Mouse (Mus musculus): ENCODE measurements around the gene Ip6k2. TPM values are rescaled to one million over a fixed set of nuclear protein-coding genes. Genes with fewer than 3 reads are reported as not detected.
A peak's percentile ranks its signal among the peaks of the same experiment; 100 is the strongest.

Gene Ip6k2
- polyA plus RNA-seq, 1 experiment from 2014 or later: 320 TPM

- no peak overlapping the region for H3K4me2 ChIP-seq (ENCODE audit: low read depth, low read length)
- H3K4me1 ChIP-seq (ENCODE audit: control insufficient read depth, insufficient read depth, low read length): no peaks in the 10 kb centered on the region
- H3K9ac ChIP-seq (replicated peaks; ENCODE audit: low read depth, low read length): no peak overlapping the region
- H3K27me3 ChIP-seq (ENCODE audit: control insufficient read depth, insufficient read depth, low read length): no peaks in the 10 kb centered on the region
- no peak for ATAC-seq (ENCODE audit: low read depth)
- no peaks in the 10 kb centered on the region for H3K9me3 ChIP-seq (ENCODE audit: control insufficient read depth, low read length)
- H3K36me3 ChIP-seq (ENCODE audit: control insufficient read depth, insufficient read depth, low read length): no peaks in the 10 kb centered on the region
- 91% methylated on average over 4 of the region's 4 CpGs for WGBS
- no peak overlapping the region for H3K27ac ChIP-seq (ENCODE audit: low read depth, low read length)
- H3K4me3 ChIP-seq (ENCODE audit: low read depth, low read length): no peak overlapping the region
These were observed 7.0 kb upstream of the Ip6k2 start for GRCm38 (mm10) chr9:108776614-108777013.

GRCm38 (mm10) chr9:108777276-108777675 is 6.3 kb upstream of the Ip6k2 start:
- Histone ChIP-seq H3K9me3 (ENCODE audit: control insufficient read depth, low read length) (no peaks in the 10 kb centered on the region), H3K27ac (ENCODE audit: low read depth, low read length) (no peak overlapping the region), H3K27me3 (ENCODE audit: control insufficient read depth, insufficient read depth, low read length) (no peaks in the 10 kb centered on the region), H3K4me3 (ENCODE audit: low read depth, low read length) (no peak overlapping the region), H3K4me2 (ENCODE audit: low read depth, low read length) (no peak overlapping the region), H3K9ac (replicated peaks; ENCODE audit: low read depth, low read length) (no peak overlapping the region), H3K4me1 (ENCODE audit: control insufficient read depth, insufficient read depth, low read length) (no peaks in the 10 kb centered on the region), H3K36me3 (ENCODE audit: control insufficient read depth, insufficient read depth, low read length) (no peaks in the 10 kb centered on the region)
- WGBS: 83% methylated on average over 4 of the region's 4 CpGs
- ATAC-seq (ENCODE audit: low read depth): no peak

- no peak for ATAC-seq (ENCODE audit: low read depth)
- Histone ChIP-seq H3K4me1 (ENCODE audit: control insufficient read depth, insufficient read depth, low read length) (peaks cover 9% of the 10 kb centered on the region), H3K4me3 (ENCODE audit: low read depth, low read length) (no peak overlapping the region), H3K36me3 (ENCODE audit: control insufficient read depth, insufficient read depth, low read length) (no peaks in the 10 kb centered on the region), H3K9ac (replicated peaks; ENCODE audit: low read depth, low read length) (no peak overlapping the region), H3K27ac (ENCODE audit: low read depth, low read length) (no peak overlapping the region), H3K9me3 (ENCODE audit: control insufficient read depth, low read length) (no peaks in the 10 kb centered on the region), H3K4me2 (ENCODE audit: low read depth, low read length) (no peak overlapping the region), H3K27me3 (ENCODE audit: control insufficient read depth, insufficient read depth, low read length) (no peaks in the 10 kb centered on the region)
- WGBS: 65% methylated on average over 5 of the region's 5 CpGs
These were observed 2.6 kb upstream of the Ip6k2 start for GRCm38 (mm10) chr9:108780959-108781358.

- H3K4me3 ChIP-seq (ENCODE audit: low read depth, low read length): no peak overlapping the region
- H3K27me3 ChIP-seq (ENCODE audit: control insufficient read depth, insufficient read depth, low read length): no peaks in the 10 kb centered on the region
- no peaks in the 10 kb centered on the region for H3K9me3 ChIP-seq (ENCODE audit: control insufficient read depth, low read length)
- 0 out of 2 replicates have a peak, but pooled peaks cover 2% of the 10 kb centered on the region for H3K36me3 ChIP-seq (ENCODE audit: control insufficient read depth, insufficient read depth, low read length)
- peaks cover 18% of the 10 kb centered on the region for H3K4me1 ChIP-seq (ENCODE audit: control insufficient read depth, insufficient read depth, low read length)
- no peak overlapping the region for H3K9ac ChIP-seq (replicated peaks; ENCODE audit: low read depth, low read length)
- H3K4me2 ChIP-seq (ENCODE audit: low read depth, low read length): no peak overlapping the region
- no peak for ATAC-seq (ENCODE audit: low read depth)
- WGBS: 65% methylated on average over 4 of the region's 4 CpGs
- H3K27ac ChIP-seq (ENCODE audit: low read depth, low read length): no peak overlapping the region
These were observed 1.7 kb upstream of the Ip6k2 start for GRCm38 (mm10) chr9:108781891-108782290.

GRCm38 (mm10) chr9:108782836-108783547 is 604 bp upstream of the Ip6k2 start:
- Histone ChIP-seq H3K9me3 (ENCODE audit: control insufficient read depth, low read length) (no peaks in the 10 kb centered on the region), H3K36me3 (ENCODE audit: control insufficient read depth, insufficient read depth, low read length) (0 out of 2 replicates have a peak, but pooled peaks cover 2% of the 10 kb centered on the region), H3K9ac (replicated peaks; ENCODE audit: low read depth, low read length) (peak overlapping the region; percentile 99), H3K4me3 (ENCODE audit: low read depth, low read length) (peak overlapping the region; percentile 83), H3K4me1 (ENCODE audit: control insufficient read depth, insufficient read depth, low read length) (peaks cover 28% of the 10 kb centered on the region), H3K27ac (ENCODE audit: low read depth, low read length) (peak overlapping the region; percentile 99), H3K4me2 (ENCODE audit: low read depth, low read length) (peak overlapping the region; percentile 76), H3K27me3 (ENCODE audit: control insufficient read depth, insufficient read depth, low read length) (no peaks in the 10 kb centered on the region)
- WGBS: 16% methylated on average over 9 of the region's 9 CpGs
- ATAC-seq (ENCODE audit: low read depth): peak; percentile 10

GRCm38 (mm10) chr9:108785416-108785815 is 1.8 kb downstream of the Ip6k2 start:
- Histone ChIP-seq H3K36me3 (ENCODE audit: control insufficient read depth, insufficient read depth, low read length) (0 out of 2 replicates have a peak, but pooled peaks cover 2% of the 10 kb centered on the region), H3K4me2 (ENCODE audit: low read depth, low read length) (peak overlapping the region; percentile 91), H3K9me3 (ENCODE audit: control insufficient read depth, low read length) (no peaks in the 10 kb centered on the region), H3K4me1 (ENCODE audit: control insufficient read depth, insufficient read depth, low read length) (peaks cover 43% of the 10 kb centered on the region), H3K9ac (replicated peaks; ENCODE audit: low read depth, low read length) (peak overlapping the region; percentile 99), H3K27ac (ENCODE audit: low read depth, low read length) (0 out of 2 replicates have a peak overlapping the region, but pooled peaks have one; percentile 23), H3K4me3 (ENCODE audit: low read depth, low read length) (peak overlapping the region; percentile 83), H3K27me3 (ENCODE audit: control insufficient read depth, insufficient read depth, low read length) (no peaks in the 10 kb centered on the region)
- ATAC-seq (ENCODE audit: low read depth): no peak

GRCm38 (mm10) chr9:108786494-108786893 is 2.9 kb downstream of the Ip6k2 start:
- 80% methylated on average over 1 of the region's 1 CpGs for WGBS
- peak overlapping the region; percentile 83; the same call in 1 of the 2 replicates for H3K4me3 ChIP-seq (ENCODE audit: low read depth, low read length)
- H3K9me3 ChIP-seq (ENCODE audit: control insufficient read depth, low read length): no peaks in the 10 kb centered on the region
- peaks cover 45% of the 10 kb centered on the region for H3K4me1 ChIP-seq (ENCODE audit: control insufficient read depth, insufficient read depth, low read length)
- H3K36me3 ChIP-seq (ENCODE audit: control insufficient read depth, insufficient read depth, low read length): 0 out of 2 replicates have a peak, but pooled peaks cover 2% of the 10 kb centered on the region
- H3K4me2 ChIP-seq (ENCODE audit: low read depth, low read length): peak overlapping the region; percentile 91
- ATAC-seq (ENCODE audit: low read depth): no peak
- no peak overlapping the region; the same call in 1 of the 2 replicates for H3K9ac ChIP-seq (replicated peaks; ENCODE audit: low read depth, low read length)
- H3K27ac ChIP-seq (ENCODE audit: low read depth, low read length): no peak overlapping the region
- no peaks in the 10 kb centered on the region for H3K27me3 ChIP-seq (ENCODE audit: control insufficient read depth, insufficient read depth, low read length)

GRCm38 (mm10) chr9:108787080-108787479 is 3.5 kb downstream of the Ip6k2 start:
- Histone ChIP-seq H3K9me3 (ENCODE audit: control insufficient read depth, low read length) (no peaks in the 10 kb centered on the region), H3K27ac (ENCODE audit: low read depth, low read length) (no peak overlapping the region), H3K36me3 (ENCODE audit: control insufficient read depth, insufficient read depth, low read length) (0 out of 2 replicates have a peak, but pooled peaks cover 2% of the 10 kb centered on the region), H3K4me3 (ENCODE audit: low read depth, low read length) (no peak overlapping the region), H3K27me3 (ENCODE audit: control insufficient read depth, insufficient read depth, low read length) (no peaks in the 10 kb centered on the region), H3K4me2 (ENCODE audit: low read depth, low read length) (peak overlapping the region; percentile 91), H3K9ac (replicated peaks; ENCODE audit: low read depth, low read length) (no peak overlapping the region), H3K4me1 (ENCODE audit: control insufficient read depth, insufficient read depth, low read length) (peaks cover 51% of the 10 kb centered on the region)
- ATAC-seq (ENCODE audit: low read depth): no peak
- WGBS: 88% methylated on average over 2 of the region's 2 CpGs

- no peaks in the 10 kb centered on the region for H3K9me3 ChIP-seq (ENCODE audit: control insufficient read depth, low read length)
- no peak overlapping the region for H3K4me3 ChIP-seq (ENCODE audit: low read depth, low read length)
- H3K27me3 ChIP-seq (ENCODE audit: control insufficient read depth, insufficient read depth, low read length): no peaks in the 10 kb centered on the region
- WGBS: 64% methylated on average over 3 of the region's 3 CpGs
- no peak overlapping the region for H3K9ac ChIP-seq (replicated peaks; ENCODE audit: low read depth, low read length)
- 0 out of 2 replicates have a peak, but pooled peaks cover 2% of the 10 kb centered on the region for H3K36me3 ChIP-seq (ENCODE audit: control insufficient read depth, insufficient read depth, low read length)
- H3K4me2 ChIP-seq (ENCODE audit: low read depth, low read length): peak overlapping the region; percentile 32; the same call in 1 of the 2 replicates
- ATAC-seq (ENCODE audit: low read depth): no peak
- peaks cover 65% of the 10 kb centered on the region for H3K4me1 ChIP-seq (ENCODE audit: control insufficient read depth, insufficient read depth, low read length)
- no peak overlapping the region for H3K27ac ChIP-seq (ENCODE audit: low read depth, low read length)
These were observed 5.1 kb downstream of the Ip6k2 start for GRCm38 (mm10) chr9:108788713-108789112.

Measured in neural tube, embryonic 14.5 days (tissue).